In the genomic region with DNA sequence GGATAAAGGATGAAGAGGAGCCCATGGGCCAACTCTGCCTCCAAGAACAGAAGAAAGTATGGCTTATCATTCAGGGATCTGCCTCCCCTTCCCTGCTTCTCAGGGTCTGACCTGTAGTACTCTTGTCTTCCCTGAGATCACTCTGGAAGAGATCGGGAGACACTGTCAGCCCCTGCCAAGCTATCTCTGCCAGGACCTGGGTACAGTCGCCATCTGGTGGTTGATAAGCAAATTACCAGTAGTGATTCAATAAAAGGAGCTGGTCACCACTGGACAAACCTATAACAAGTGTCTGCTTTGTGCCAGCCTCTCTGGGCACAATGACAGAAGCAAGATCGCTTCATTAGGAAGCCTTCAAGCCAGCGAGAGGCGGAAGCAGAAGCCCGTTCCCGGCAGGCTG, we compare ENCODE assay signal across 8 mouse cellular contexts. TPM values are rescaled to one million over a fixed set of nuclear protein-coding genes. Genes with fewer than 3 reads are reported as not detected.
A peak's percentile ranks its signal among the peaks of the same experiment; 100 is the strongest.
DNase-seq lines count a peak whose midpoint lies in the region; ATAC-seq and TF ChIP-seq lines count a peak whose summit lies in the region.

No protein-coding gene starts in this region.

- WGBS in hindbrain, embryonic 15.5 days = 22% methylated on average over 7 of the region's 7 CpGs

- H3K9me3 ChIP-seq in hindbrain, embryonic 15.5 days = no peaks in the 10 kb centered on the region

- H3K4me1 ChIP-seq in hindbrain, embryonic 15.5 days (replicated peaks) = peaks cover 6% of the 10 kb centered on the region

- peak; percentile 76; the same call in 1 of the 2 replicates for TF ChIP-seq CTCF in brain, embryonic 14.5 days (IDR thresholded peaks at IDR 0.05; ENCODE audit: borderline replicate concordance, extremely low read depth, insufficient read depth, insufficient read length)

- ATAC-seq in hindbrain, embryonic 15.5 days (ENCODE audit: low FRiP score, low read depth) = peak; percentile 67
- ATAC-seq in megakaryocyte-erythroid progenitor cell, adult 5-6 weeks (replicated peaks; ENCODE audit: low FRiP score, low TSS enrichment, poor library complexity, severe bottlenecking) = 0 out of 2 replicates have a peak, but pooled peaks have one; percentile 31

- no peaks in the 10 kb centered on the region for H3K27me3 ChIP-seq in hindbrain, embryonic 15.5 days

- TF ChIP-seq POLR2A in brain, embryonic 14.5 days (IDR thresholded peaks at IDR 0.05; ENCODE audit: borderline replicate concordance, extremely low read depth, insufficient read depth, insufficient read length, poor library complexity, severe bottlenecking) = no peak

- no peaks in the 10 kb centered on the region for H3K36me3 ChIP-seq in hindbrain, embryonic 15.5 days

- no peak overlapping the region for H3K4me2 ChIP-seq in hindbrain, embryonic 15.5 days

- peak; percentile 27 to 72 for DNase-seq in adrenal gland, adult (ENCODE audit: inconsistent age in 2 of 2, low spot score in 1 of 2)
- no peak for DNase-seq in adrenal gland, postnatal 4 days (ENCODE audit: low spot score in 2 of 2)
- DNase-seq in layer of hippocampus, postnatal 14 days (ENCODE audit: low spot score in 2 of 2) = peak; percentile 34 to 64
- DNase-seq in layer of hippocampus, postnatal 36 days = no peak
- peak; percentile 78 for DNase-seq in brain, embryonic 14.5 days (ENCODE audit: low read depth)
- DNase-seq in urinary bladder, postnatal 36 days (ENCODE audit: low spot score in 2 of 2) = no peak

- H3K4me3 ChIP-seq in hindbrain, embryonic 15.5 days = no peak overlapping the region

- H3K27ac ChIP-seq in hindbrain, embryonic 15.5 days (replicated peaks) = no peak overlapping the region

- H3K9ac ChIP-seq in hindbrain, embryonic 15.5 days = no peak overlapping the region

RNA-seq across cellular contexts. Expression of a gene that starts 20.9 kb away (rescaled TPM):
- 10 to 100 TPM; 26.2 TPM for total RNA-seq in adrenal gland, postnatal 4 days (2021)
- 10 to 100 TPM; 18.0 to 18.2 TPM for total RNA-seq in layer of hippocampus, postnatal 14 days (2021)
- total RNA-seq in layer of hippocampus, postnatal 36 days (2021) = 10 to 100 TPM; 23.2 TPM
- polyA plus RNA-seq in brain, embryonic 14.5 days (2012; rRNA removed) = 11.6 and 12.0 TPM in 2 replicates
- polyA plus RNA-seq in hindbrain, embryonic 15.5 days (2015; fragmentation: Nextera tagmentation; extraction: Ambion mirVana) = 10.4 and 10.8 TPM in 2 replicates
- total RNA-seq in megakaryocyte-erythroid progenitor cell, adult 5-6 weeks (2014; fragmentation: Nextera tagmentation) = 8.6 and 11.5 TPM in 2 replicates
- total RNA-seq in megakaryocyte-erythroid progenitor cell, adult 5-6 weeks (2017) = 6.2 and 8.0 TPM in 2 replicates

Comparison
In these comparisons a context has a peak if more than half of its experiments do, and no peak if none do; other contexts are left out.
1. DNase-seq: peak in adrenal gland, adult (2 of 2), layer of hippocampus, postnatal 14 days (2 of 2) and brain, embryonic 14.5 days (single experiment); none in adrenal gland, postnatal 4 days (0 of 2), layer of hippocampus, postnatal 36 days (0 of 2) and urinary bladder, postnatal 36 days (0 of 2).